Mouse (Mus musculus): ENCODE results near the gene Ifit1bl2. TPM values are rescaled to one million over a fixed set of nuclear protein-coding genes. Genes with fewer than 3 reads are reported as not detected.
"Not testable (repeated sequence)": the region's sequence is repeated elsewhere in the genome, so short reads cannot be mapped to it uniquely, and the experiment has no call there.

Ifit1bl2 gene
- polyA plus RNA-seq, 1 experiment, result 0.07 TPM

GRCm38 (mm10) chr19:34620871-34621270, 19.7 kb downstream of the Ifit1bl2 start:
- DNase-seq, result no peak
- no peaks in the 10 kb centered on the region for H3K36me3 ChIP-seq (ENCODE audit: control insufficient read depth, insufficient read depth, low read length)
- WGBS, result 94% methylated on average over 5 of the region's 5 CpGs
- H3K4me1 ChIP-seq (replicated peaks; ENCODE audit: control insufficient read depth, insufficient read depth, low read length), result peaks cover 20% of the 10 kb centered on the region
- H3K27ac ChIP-seq (ENCODE audit: control insufficient read depth, insufficient read depth, low read length), result no peak overlapping the region
- H3K4me3 ChIP-seq (ENCODE audit: control insufficient read depth, insufficient read depth, low read length), result no peak overlapping the region
- no peak for TF ChIP-seq CTCF (IDR thresholded peaks at IDR 0.05; ENCODE audit: borderline replicate concordance, control insufficient read depth, extremely low read depth, insufficient read depth, low read length, poor library complexity)
- TF ChIP-seq POLR2A (IDR thresholded peaks at IDR 0.05; ENCODE audit: control insufficient read depth, extremely low read depth, insufficient read depth, low read length, poor library complexity), result no peak
- H3K27me3 ChIP-seq (ENCODE audit: control insufficient read depth, insufficient read depth, low read length), result no peaks in the 10 kb centered on the region

DNA sequence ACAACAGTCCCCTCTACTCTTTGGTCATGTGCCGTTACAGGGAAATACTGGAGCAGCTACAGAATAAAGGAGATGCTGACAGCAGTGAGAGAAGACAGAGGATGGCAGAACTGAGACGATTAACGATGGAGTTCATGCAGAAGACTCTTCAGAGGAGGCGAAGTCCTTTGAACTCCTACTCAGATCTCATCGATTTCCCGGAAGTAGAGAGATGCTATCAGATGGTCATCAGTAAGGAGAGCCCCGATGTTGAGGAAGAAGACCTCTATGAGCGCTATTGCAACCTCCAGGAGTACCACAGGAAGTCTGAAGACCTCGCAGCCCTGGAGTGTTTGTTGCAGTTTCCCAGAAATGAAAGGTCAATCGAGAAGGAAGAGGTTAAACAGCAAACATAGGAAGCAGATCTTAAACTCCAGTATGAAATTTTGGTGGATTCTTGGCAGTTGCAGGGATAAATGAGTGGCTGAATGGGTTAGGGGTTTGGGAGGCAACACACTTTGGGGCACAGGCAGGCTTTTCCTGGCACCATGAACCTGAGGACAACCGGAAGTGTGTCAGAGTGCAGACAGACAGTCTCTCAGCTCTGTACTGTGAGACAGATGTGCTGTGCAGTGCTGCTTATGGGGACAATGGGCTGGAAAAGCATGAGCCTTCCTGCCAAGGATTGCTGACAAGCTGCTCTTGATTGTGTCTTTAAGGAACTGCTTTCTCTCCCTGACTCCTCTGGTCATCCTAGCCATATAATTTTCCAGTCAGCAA, 28.1 kb downstream of the Ifit1bl2 start:
- H3K4me3 ChIP-seq (ENCODE audit: control insufficient read depth, insufficient read depth, low read length); H3K4me1 ChIP-seq (replicated peaks; ENCODE audit: control insufficient read depth, insufficient read depth, low read length); DNase-seq; H3K27ac ChIP-seq (ENCODE audit: control insufficient read depth, insufficient read depth, low read length); H3K36me3 ChIP-seq (ENCODE audit: control insufficient read depth, insufficient read depth, low read length); H3K27me3 ChIP-seq (ENCODE audit: control insufficient read depth, insufficient read depth, low read length): not testable (repeated sequence)
- WGBS, result 79% methylated on average over 6 of the region's 11 CpGs

DNA sequence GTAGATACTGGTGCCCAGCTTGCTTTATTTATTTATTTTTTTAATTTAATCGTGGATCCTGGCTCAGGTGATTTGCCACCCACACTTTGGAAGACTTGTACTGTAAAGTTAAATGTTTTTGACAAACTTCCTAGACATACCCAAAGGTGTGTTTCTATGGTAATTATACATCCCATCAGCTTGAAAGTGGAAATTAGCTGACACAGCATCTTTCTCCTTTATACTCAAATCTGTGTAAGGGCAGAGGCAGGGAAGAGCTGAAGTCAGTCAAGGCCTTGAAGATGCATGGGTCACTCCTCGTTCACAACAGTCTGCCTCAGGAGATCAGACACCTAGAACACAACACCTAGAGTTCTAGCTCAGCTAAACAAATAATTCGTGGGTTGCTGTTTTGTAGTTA, 30.4 kb downstream of the Ifit1bl2 start:
- 84% methylated on average over 3 of the region's 3 CpGs for WGBS
- H3K27ac ChIP-seq (ENCODE audit: control insufficient read depth, insufficient read depth, low read length); DNase-seq; H3K36me3 ChIP-seq (ENCODE audit: control insufficient read depth, insufficient read depth, low read length); H3K4me3 ChIP-seq (ENCODE audit: control insufficient read depth, insufficient read depth, low read length); H3K4me1 ChIP-seq (replicated peaks; ENCODE audit: control insufficient read depth, insufficient read depth, low read length); H3K27me3 ChIP-seq (ENCODE audit: control insufficient read depth, insufficient read depth, low read length): not testable (repeated sequence)

- 27% methylated on average over 4 of the region's 4 CpGs for WGBS
- not testable (repeated sequence) for H3K4me3 ChIP-seq (ENCODE audit: control insufficient read depth, insufficient read depth, low read length)
These were observed 33.1 kb downstream of the Ifit1bl2 start, which contains the start of gene Ifit3b for GRCm38 (mm10) chr19:34607237-34608051. Gene Ifit3b (plus strand): TSS chr19:34607970.

GRCm38 (mm10) chr19:34605472-34605871, 35.1 kb downstream of the Ifit1bl2 start:
- TF ChIP-seq CTCF (IDR thresholded peaks at IDR 0.05; ENCODE audit: borderline replicate concordance, control insufficient read depth, extremely low read depth, insufficient read depth, low read length, poor library complexity), result no peak
- TF ChIP-seq POLR2A (IDR thresholded peaks at IDR 0.05; ENCODE audit: control insufficient read depth, extremely low read depth, insufficient read depth, low read length, poor library complexity), result no peak
- no peak for DNase-seq
- Histone ChIP-seq H3K36me3 (ENCODE audit: control insufficient read depth, insufficient read depth, low read length) (no peaks in the 10 kb centered on the region), H3K27ac (ENCODE audit: control insufficient read depth, insufficient read depth, low read length) (no peak overlapping the region), H3K4me1 (replicated peaks; ENCODE audit: control insufficient read depth, insufficient read depth, low read length) (peaks cover 3% of the 10 kb centered on the region), H3K27me3 (ENCODE audit: control insufficient read depth, insufficient read depth, low read length) (no peaks in the 10 kb centered on the region), H3K4me3 (ENCODE audit: control insufficient read depth, insufficient read depth, low read length) (no peak overlapping the region)
- 97% methylated on average over 3 of the region's 3 CpGs for WGBS

More at GRCm38 (mm10) chr19:34607237-34608051, 33.1 kb downstream of the Ifit1bl2 start, which contains the start of gene Ifit3b:
- H3K27ac ChIP-seq (ENCODE audit: control insufficient read depth, insufficient read depth, low read length), result peak within 1 kb of the TSS; percentile 81
- not testable (repeated sequence) for H3K27me3 ChIP-seq (ENCODE audit: control insufficient read depth, insufficient read depth, low read length); DNase-seq; H3K4me1 ChIP-seq (replicated peaks; ENCODE audit: control insufficient read depth, insufficient read depth, low read length); H3K36me3 ChIP-seq (ENCODE audit: control insufficient read depth, insufficient read depth, low read length)

GRCm38 (mm10) chr19:34601888-34602287, 38.7 kb downstream of the Ifit1bl2 start, which contains the start of gene Ifit1bl1:
Gene Ifit1bl1 (minus strand): TSS chr19:34601956.
- not testable (repeated sequence) for H3K36me3 ChIP-seq (ENCODE audit: control insufficient read depth, insufficient read depth, low read length); DNase-seq; H3K27me3 ChIP-seq (ENCODE audit: control insufficient read depth, insufficient read depth, low read length); H3K4me1 ChIP-seq (replicated peaks; ENCODE audit: control insufficient read depth, insufficient read depth, low read length); H3K4me3 ChIP-seq (ENCODE audit: control insufficient read depth, insufficient read depth, low read length)
- H3K27ac ChIP-seq (ENCODE audit: control insufficient read depth, insufficient read depth, low read length), result 0 out of 2 replicates have a peak within 1 kb of the TSS, but pooled peaks have one; percentile 23
- WGBS, result 81% methylated on average over 1 of the region's 1 CpGs

GRCm38 (mm10) chr19:34599250-34599649, 41.3 kb downstream of the Ifit1bl2 start:
- not testable (repeated sequence) for H3K4me3 ChIP-seq (ENCODE audit: control insufficient read depth, insufficient read depth, low read length); H3K27me3 ChIP-seq (ENCODE audit: control insufficient read depth, insufficient read depth, low read length); H3K36me3 ChIP-seq (ENCODE audit: control insufficient read depth, insufficient read depth, low read length); H3K27ac ChIP-seq (ENCODE audit: control insufficient read depth, insufficient read depth, low read length); H3K4me1 ChIP-seq (replicated peaks; ENCODE audit: control insufficient read depth, insufficient read depth, low read length); DNase-seq
